Mouse (Mus musculus) small intestine, adult 2 months (tissue): ENCODE results near the gene Tmem129.

ENCODE experiments used
- CTCF ChIP-seq: fragments of 200-500 bp; IDR thresholded peaks from 2 replicates; pipeline ENCODE4 v1.5.1; 2012; ENCODE audit warnings: low read depth, mild to moderate bottlenecking, control low read depth, inconsistent platforms, low read length, moderate library complexity, mixed read lengths; ENCODE audit not compliant: insufficient replicate concordance, insufficient read length; ENCODE audit errors: extremely low read depth
- POLR2A ChIP-seq: fragments of 200-500 bp; IDR thresholded peaks from 2 replicates; pipeline ENCODE4 v1.6.1; 2012; ENCODE audit warnings: low read depth, mild to moderate bottlenecking, control low read depth, inconsistent platforms, low read length, moderate library complexity

- TF ChIP-seq POLR2A (no peak), CTCF (no peak)
Observed at GRCm38 (mm10) chr5:33698669-33699068, 40.5 kb upstream of the Tmem129 start.
